Mouse (Mus musculus) monocyte, adult 2 months (primary cell): ENCODE results near the gene Map2k6.

Experiments
- DNase-seq, 2 experiments: peaks; one replicate each; pipeline ENCODE4 v3.0.0; 2022; ENCODE audit warnings: low spot score in 2 of 2, low read depth in 1 of 2

Map2k6 gene

DNA sequence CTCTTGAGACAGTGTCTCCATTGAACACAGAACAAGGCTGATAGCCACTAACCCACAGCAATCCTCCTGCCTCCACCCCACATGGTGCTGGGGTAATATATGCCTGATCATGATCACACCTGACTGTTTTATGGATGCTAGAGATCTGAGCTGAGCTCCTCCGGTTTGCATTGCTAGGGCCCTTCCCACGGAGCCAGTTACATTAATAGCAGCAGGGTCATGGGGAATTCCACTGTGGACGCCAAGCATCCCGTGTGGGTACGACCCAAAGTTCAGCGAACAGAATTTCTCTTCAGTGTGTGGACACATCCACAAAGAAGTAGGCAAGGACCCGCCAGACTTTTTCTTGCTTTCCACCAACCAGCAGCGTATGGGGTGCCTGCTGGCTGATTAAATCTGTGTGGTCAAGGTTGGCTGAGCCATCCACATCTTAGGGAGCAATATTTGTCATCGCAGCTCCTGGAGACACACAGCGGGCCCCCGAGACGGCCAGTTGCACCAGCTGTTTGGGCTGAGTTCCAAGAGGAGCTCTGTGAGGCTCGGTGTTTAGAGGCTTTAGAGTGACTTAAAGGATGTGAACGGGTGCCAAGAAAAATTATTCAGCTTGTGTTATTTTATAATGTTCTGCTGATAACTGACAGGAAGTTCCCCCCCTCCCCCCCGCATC is 51.3 kb downstream of the Map2k6 start:
- no peak for DNase-seq

DNA sequence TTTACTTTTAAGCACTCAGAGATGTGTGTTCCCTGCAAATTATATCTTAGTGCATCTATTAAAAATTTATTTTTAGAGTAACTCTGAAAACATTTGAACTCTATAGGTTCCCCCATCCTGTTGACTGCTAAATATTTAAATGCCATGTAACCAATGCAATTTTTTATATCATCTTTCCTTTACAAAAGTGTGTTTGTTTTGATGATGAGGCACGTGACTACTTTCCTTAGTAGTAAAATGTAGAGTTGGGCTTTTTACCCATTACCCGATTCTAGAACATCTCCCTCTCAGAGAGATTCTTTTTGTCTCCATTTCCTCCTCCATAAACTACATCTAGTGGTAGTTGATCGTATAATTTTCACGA is 51.8 kb downstream of the Map2k6 start:
- no peak for DNase-seq

DNA sequence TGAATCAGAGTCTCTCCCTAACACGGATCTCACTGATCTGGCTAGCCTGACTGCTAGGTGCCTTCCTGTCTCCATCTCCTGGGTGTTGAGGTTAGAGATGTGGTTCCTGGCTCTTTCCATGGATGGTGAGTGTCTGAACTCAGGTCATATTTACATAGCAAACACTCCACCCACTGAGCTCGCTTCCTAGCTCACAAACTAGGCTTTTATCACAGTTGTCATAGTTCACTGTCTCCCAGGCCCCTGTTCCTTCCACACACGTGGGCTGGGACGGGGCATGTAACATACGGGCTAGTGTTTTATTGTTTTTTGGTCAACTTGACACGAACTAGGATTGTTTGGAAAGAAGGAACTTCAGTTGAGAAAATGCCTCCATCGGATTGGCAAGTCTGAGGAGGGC is 52.7 kb downstream of the Map2k6 start:
- no peak for DNase-seq

DNA sequence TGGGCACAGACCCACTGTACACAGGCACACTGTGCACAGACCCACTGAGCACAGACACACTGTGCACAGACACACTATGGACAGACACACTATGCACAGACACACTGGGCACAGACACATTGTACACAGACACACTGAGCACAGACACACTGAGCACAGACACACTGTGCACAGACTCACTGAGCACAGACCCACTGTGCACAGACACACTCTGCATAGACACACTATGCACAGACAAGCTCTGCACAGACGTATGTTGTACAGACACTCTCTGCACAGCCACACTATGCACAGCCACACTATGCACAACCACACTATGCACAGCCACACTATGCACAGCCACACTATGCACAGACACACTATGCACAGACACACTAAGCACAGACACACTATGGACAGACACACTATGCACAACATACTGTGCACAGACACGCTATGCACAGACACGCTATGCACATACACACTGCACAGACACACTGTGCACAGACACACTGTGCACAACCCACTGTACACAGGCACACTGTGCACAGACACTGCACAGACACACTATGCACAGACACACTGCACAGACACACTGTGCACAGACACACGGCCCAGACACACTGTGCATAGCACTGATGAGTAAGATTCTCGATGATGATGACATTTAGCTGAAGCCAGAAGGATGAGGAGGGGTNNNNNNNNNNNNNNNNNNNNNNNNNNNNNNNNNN is 54.7 kb downstream of the Map2k6 start:
- DNase-seq: no peak

DNA sequence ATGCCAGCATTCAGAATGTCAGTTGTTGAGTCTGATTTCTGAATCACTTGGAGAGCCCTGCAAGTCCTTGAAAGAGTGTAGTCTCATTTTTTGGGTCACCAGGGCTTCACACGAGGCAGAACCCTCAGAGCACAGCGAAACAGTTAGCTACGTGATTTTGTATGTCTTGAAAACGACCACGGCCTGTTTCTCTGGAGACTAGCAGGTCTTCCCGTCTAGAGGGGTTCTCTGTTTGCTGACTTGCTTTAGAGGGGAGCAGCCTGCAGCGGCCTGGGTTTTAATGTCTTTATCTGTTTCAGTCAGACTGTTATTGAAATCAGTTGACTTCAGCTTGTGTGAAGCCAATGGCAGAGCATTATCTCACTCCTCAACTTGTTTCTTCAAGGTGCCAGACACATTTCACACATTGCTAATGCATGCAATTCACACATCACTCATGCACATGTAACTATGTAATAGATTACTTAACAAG is 58.6 kb downstream of the Map2k6 start:
- no peak for DNase-seq

DNA sequence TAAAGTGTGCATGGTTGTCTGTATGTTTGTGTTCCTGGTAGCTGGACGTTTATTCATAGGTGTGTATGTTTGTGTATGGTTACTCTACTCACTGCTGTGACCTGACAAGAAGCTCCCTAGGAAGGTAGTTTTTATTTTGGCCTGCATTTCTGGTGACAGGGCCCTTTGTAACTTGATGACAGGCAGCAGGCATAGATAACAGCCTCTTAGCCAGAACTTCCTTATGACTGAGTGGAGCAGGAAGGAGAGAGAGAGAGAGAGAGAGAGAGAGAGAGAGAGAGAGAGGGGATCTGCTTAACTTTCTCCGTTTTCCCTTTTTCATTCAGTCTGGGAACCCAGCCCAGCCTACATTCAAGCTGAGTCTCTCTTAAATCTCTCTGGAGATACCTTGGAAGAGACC is 61.6 kb downstream of the Map2k6 start:
- DNase-seq: no peak

DNA sequence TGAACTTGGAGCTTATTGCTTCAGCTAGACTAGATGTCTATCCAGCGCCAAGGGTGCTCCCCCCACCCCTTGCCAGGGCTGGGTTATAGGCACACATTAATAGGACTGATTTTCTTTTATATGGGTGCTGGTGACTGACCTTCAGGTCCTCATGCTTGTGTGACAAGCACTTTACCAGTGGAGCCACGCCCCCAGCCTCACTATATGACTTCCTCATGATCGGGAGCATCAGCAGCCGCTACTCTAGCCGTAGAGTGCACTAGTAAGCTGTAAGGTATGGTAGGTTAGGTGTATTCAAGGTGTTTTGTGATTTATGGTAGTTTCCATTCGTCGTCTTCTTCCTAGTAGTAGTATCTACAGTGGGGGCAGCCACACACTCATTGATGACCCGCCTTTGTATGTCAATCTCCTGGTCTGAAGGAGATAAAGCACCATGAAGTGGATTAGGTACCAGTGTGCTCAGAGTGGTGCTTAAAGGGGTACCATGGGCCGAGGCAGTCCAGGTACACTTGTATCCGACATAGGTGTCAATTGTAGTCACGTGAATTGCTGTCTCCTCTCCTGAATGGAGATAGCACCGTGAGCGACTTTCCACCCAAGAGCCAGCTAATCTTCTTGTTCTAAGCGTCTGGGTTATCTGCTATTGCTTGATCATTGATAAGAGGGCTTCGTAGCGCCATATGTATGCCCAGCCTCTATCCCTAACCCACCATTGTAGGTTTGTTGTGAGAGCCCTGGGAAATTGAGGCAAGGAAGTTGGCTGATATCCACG is 62.8 kb downstream of the Map2k6 start:
- no peak for DNase-seq

DNA sequence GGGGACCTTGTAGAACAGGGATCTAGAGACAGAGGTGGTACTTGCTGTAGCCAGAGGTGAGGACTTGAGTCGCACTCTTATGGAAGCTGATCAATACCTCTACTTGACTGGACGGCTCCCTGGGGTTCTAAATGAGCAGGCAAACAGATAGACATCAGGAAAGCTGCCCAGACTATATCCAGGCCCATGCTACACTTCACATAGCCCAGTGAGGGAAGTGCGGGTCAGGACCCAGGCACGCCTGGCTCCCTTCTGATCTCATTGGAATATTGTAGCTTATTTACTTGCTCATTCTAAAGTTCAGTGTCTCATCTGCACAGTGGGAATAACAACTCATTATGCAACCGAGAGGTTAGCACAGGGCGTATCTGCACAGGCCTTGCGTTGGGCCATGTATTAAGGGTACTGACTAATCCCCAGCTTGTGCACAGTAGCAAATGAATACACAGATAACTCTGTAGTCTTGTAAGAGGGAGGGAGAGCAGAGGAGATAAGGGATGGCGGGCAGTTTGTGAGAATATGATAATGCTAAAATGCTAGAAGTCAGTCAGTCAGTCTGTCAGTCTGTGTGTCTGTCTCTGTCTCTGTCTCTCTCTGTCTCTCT is 64.2 kb downstream of the Map2k6 start:
- no peak for DNase-seq

DNA sequence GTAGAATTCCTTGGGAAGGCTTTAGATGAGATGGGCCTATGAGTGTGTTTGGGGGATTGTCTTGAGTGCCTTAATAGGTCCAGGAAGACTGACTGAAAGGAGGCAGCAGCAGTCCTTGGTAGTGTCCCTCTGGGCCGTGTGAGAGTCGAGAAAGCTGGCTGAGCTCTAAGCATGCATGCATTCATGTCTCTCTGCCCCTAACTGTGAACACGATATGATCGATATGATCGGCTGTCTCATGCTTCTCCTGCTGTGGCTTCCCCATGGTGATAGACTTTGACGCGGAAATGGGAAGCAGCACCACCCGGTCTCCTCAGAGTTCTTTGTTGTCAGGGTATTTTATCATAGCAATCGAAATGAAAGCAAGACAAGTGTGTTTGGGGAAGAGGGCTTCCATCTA is 64.9 kb downstream of the Map2k6 start:
- no peak for DNase-seq

DNA sequence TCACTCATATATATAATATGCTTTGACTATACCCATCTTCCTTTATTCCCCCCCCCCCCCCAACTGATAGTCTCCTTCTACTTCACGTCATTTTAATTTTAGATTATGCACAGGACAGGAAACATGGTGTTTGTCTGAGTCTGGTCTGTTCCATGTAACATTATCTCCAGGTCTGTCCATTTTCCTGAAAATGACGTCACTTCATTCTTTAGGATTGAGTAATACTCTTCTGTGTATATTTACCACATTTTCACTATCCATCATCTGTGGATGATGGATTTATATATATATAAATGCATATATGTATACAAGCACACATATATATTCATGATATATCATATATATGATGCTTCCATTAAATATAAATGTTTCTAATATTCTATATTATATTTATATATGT is 70.1 kb downstream of the Map2k6 start:
- DNase-seq: no peak

DNA sequence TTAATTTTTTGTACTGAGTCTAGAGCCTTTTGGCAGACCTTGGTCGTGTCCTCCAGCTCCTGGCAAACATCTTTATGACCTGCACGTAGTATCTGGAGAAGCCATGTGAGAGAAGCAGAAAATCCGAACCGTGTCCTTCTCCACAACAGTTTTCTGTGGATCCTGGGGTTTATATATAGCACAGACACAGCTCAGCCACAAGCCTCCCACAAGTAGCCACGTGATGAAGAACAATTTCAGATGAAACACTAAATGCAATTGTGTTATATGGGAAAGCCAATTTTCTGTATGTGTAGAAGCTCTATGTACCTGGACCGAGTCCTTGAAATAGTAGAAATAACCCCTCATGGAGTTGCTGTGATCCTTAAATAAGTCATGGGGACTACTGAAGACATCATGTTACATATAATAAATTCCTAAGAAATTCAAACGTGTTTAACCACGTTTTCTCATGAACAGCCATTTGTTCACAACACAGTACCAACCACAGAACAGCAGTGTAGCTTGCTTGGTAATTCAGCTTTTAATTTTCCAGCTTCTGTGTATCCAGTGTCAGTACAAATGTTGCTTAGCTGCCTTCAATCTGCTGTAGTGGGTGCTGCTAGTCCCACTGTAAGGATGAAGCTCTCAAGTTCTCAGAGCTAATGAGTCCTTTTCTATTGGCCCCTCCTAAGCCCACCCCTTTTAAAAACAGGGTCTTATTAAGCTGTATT is 71.8 kb downstream of the Map2k6 start:
- DNase-seq: no peak

DNA sequence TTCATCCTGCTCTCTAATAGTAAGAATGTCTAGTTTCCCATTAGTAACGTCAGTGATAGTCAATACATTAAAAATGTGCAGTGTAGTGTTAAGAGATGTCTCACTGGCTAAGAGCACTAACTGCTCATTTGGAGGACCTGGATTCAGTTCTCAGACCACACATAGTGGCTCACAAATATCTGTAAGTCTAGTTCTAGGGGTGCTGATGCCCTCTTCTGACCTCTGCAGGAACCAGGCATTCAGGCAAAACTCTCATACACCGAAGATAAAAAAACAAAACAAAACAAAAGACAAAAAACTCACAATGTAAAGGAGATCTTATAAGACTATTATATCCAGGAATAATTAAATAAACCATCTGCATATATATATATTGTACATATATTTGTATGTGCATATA is 72.4 kb downstream of the Map2k6 start:
- no peak for DNase-seq

DNA sequence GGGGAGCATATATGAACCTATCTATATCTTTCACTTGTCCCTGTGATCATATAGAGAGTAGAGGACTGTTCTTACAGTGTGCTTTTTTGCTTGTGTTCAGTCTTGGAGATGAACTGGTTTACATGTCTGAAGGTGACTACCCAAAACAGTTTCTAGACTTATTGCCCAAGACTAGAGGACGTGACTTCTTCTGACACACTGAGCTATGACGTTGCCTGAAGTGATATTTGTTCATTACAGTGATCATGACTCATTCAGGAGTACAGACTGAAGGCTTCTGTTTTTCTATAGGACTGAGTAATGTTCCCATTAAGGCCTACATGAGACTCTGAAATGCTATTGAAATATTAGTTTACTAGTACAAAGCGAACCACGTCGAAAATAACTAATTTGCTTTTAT is 73.2 kb downstream of the Map2k6 start:
- no peak for DNase-seq

DNA sequence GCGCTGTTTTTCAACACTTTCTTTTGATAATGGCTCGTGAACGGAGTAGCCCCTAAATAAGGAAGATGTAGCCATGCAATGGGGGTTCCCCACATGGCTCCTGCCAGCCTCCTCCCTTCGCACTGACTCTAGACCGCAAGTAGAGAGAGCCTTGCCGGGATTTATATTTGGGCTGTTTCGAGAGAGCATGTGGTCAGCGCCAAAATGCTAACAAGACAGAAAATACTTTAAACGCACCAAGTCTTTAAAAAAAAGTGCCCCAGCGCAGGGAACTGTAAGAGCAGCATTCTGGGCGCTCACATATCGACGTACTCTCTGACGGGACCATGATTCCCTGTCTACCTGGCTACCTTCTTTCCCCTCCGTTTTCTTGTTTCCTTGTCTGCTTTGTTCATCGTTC is 74.6 kb downstream of the Map2k6 start:
- no peak for DNase-seq

DNA sequence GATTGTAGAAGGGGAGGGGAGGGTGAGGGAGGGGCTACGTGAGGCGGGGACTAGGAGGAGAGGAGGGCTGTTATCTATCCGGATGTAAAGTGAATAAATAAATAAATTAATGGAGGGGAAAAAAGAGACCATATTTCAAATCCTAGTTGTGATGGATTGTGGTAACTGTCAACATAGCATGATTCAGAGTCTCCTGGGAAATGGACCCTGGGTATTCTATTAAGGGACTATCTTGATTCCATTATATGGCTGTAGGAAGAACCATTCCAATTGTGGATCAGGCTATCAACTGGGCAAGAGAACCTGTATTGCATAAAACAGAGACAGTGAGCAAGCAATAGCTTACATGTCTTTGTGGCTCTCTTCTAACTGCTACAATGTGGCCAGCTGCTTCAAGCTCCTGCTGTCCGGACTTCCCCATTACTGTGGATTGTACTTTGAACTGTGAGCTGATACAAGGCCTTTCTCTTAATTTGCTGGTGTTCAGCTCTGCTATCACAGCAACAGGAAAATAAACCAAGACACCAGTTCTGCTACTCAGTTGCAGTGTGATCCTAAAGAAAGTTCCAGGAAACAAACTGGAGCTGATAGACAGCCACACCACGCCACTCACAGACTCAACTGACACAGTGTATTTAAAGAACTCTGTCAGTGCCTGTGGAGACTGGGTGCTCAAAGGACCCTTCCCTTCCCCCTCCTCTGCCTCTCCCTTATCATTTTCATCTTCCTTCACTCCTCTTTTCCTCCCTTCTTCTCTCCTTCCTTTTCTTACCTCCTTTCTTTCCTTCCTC is 77.6 kb downstream of the Map2k6 start:
- DNase-seq: no peak

DNA sequence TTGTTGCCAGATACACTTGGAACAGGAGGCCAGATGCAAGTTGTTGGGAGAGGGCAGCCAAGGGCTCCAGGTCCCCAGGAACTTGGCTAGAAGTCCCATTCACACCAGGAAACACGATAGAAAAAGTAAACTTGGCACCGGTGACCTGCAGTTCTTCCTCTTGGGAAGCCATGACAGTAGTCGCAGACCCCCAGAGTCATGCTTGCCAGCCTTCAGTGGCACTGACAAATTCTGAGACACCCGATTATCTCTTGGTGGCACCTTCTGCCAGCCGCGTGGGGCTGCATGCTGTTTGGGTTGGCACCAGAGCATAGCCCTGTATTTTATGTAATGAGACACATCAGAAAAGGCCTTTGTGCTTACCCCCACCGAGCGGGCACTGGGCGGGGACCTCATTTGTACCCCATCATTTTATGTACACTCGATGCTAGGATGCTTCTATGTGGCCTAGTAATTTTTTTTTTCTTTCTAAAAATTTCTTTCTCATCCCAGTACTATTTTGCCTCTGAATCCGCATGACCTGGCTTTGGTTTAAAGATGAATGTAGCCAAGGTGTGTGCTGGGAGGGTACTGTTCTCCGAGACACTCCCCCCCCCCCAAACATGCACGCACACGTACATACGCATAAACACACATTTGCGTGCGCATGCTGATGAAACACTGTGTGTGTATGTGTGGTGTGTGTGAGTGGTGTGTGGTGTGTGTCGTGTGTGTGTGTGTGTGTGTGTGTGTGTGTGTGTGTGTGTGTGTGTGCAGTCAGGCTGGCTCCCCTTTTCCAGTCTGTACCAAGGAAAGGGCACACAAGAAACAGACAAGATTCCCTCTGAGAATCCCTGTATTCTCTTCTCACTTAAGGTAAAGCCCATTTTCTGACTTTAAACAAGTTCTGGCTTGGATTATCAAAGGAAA is 79.3 kb downstream of the Map2k6 start:
- DNase-seq: no peak

DNA sequence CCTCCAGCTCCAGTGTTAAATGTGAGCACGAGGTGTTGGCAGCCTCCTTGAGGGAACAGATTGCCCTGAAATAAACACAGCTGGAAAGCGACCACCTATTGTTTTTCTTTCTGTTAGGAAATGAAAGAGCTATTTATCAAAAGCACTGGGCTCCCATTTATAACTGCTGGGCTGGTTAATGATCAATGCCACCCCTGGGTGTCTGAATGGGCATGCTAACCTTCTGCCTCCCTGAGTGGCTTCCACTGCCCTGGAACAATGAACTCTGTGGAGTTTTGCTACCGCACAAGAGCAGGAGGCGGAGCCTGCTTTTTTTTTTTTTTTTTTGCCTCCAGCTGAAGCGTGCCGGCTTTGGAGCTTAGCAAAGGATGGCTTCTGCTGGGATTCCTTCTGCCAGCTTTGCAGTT is 80.1 kb downstream of the Map2k6 start:
- DNase-seq: no peak

DNA sequence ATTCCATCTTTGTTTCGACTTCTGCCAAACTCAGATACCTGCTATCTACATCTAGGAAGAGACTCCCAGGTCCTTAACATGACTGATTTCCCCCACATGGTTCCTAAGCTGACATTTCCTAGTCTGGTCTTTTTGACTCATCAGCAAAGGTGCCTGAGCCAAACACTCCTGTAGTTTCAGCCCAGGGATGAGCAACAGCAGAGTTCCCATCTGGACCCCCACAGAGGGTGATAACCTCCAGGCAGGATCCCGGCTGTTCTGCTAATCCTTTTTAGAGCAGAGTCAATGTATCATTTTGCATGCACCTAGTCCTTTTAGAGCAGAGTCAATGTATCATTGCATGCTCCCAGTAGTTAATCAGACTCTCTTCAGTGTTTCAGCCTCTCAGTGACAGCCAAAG is 82.5 kb downstream of the Map2k6 start:
- no peak for DNase-seq

DNA sequence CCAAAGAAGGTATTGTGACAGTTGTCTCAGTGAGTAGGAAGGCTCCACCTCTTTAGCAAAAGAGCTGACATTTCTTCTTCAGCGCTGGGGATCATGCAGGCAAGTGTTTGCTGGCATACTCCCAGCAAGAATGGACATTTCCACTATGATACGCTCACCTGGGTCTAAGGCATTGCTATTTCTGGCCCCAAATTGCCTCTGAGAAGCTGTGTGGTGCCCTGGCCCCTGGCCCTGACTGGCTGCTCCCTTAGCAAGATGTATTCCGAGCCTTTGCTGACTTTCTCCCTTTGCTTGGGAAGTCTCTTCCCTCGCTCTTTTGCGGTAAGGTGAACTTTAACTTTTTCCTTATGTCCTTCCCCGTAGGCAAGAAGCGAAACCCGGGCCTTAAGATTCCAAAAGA is 83.3 kb downstream of the Map2k6 start:
- no peak for DNase-seq
